Mouse (Mus musculus) brain, embryonic 18.5 days (tissue): Measurements from ENCODE around the gene Ric8a.

Experiments used
- DNase-seq: peaks from one replicate; pipeline ENCODE4 v3.0.0-alpha.2; 2012; ENCODE audit warnings: low read depth, low spot score

Gene Ric8a

GRCm38 (mm10) chr7:140856785-140857549 lies at the start of gene Ric8a:
TSS of gene Ric8a (plus strand) at chr7:140856957.
- DNase-seq, result peak; percentile 54

- no peak for DNase-seq
Observed at GRCm38 (mm10) chr7:140810496-140810895, 46.3 kb upstream of the Ric8a start.

GRCm38 (mm10) chr7:140811714-140812113 lies 45.0 kb upstream of the Ric8a start:
- DNase-seq, result no peak

GRCm38 (mm10) chr7:140812850-140813249 lies 43.9 kb upstream of the Ric8a start:
- no peak for DNase-seq

GRCm38 (mm10) chr7:140820173-140820572 lies 36.6 kb upstream of the Ric8a start:
- DNase-seq, result no peak

GRCm38 (mm10) chr7:140821305-140821652 lies 35.5 kb upstream of the Ric8a start:
- DNase-seq, result no peak

- DNase-seq, result peak; percentile 66
Observed at GRCm38 (mm10) chr7:140821653-140822329, 35.0 kb upstream of the Ric8a start, which contains the start of gene Zfp941. TSS of gene Zfp941 (minus strand) at chr7:140822178.

GRCm38 (mm10) chr7:140822731-140823130 lies 34.0 kb upstream of the Ric8a start:
- DNase-seq, result no peak

- DNase-seq, result no peak
Observed at GRCm38 (mm10) chr7:140828171-140828881, 28.4 kb upstream of the Ric8a start.

- no peak for DNase-seq
Observed at GRCm38 (mm10) chr7:140831447-140831846, 25.3 kb upstream of the Ric8a start.

GRCm38 (mm10) chr7:140833341-140833740 lies 23.4 kb upstream of the Ric8a start:
- DNase-seq, result no peak

GRCm38 (mm10) chr7:140834968-140835757 lies 21.6 kb upstream of the Ric8a start, which contains the start of gene Urah:
TSS of gene Urah (plus strand) at chr7:140835018.
- no peak for DNase-seq

GRCm38 (mm10) chr7:140835758-140836087 lies 21.0 kb upstream of the Ric8a start:
- DNase-seq, result no peak

- DNase-seq, result no peak
Observed at GRCm38 (mm10) chr7:140836243-140837115, 20.3 kb upstream of the Ric8a start.

- DNase-seq, result no peak
Observed at GRCm38 (mm10) chr7:140839556-140839955, 17.2 kb upstream of the Ric8a start.

- no peak for DNase-seq
Observed at GRCm38 (mm10) chr7:140840750-140841735, 15.7 kb upstream of the Ric8a start.

GRCm38 (mm10) chr7:140843806-140844205 lies 13.0 kb upstream of the Ric8a start:
- DNase-seq, result no peak

- no peak for DNase-seq
Observed at GRCm38 (mm10) chr7:140844905-140845665, 11.7 kb upstream of the Ric8a start, which contains the start of gene Scgb1c1. TSS of gene Scgb1c1 (plus strand) at chr7:140845547.

- DNase-seq, result no peak
Observed at GRCm38 (mm10) chr7:140845683-140846082, 11.1 kb upstream of the Ric8a start.
